Mouse (Mus musculus) heart, embryonic 16.5 days (tissue): ENCODE data around the gene Cldn20. TPM values are rescaled to one million over a fixed set of nuclear protein-coding genes. Genes with fewer than 3 reads are reported as not detected.

Source experiments
- polyA plus RNA-seq: library from polyadenylated mRNA; unstranded; fragments of >200 nt; fragmentation: Nextera tagmentation; extraction: Ambion mirVana; gene quantifications from 2 replicates; pipeline ENCODE4 v1.2.1, GENCODE M21; 2015

The Cldn20 gene
- polyA plus RNA-seq, 1 experiment from 2014 or later: 0.30 TPM

Other genes starting within 250 kb of the Cldn20 start
- gene Tiam2, start 206.0 kb upstream of the Cldn20 start, polyA plus RNA-seq: 3.5 and 3.9 TPM in 2 replicates
- 15.1 and 15.2 TPM in 2 replicates for gene Tfb1m, start 25.2 kb downstream of the Cldn20 start, polyA plus RNA-seq
- gene Nox3, start 163.7 kb downstream of the Cldn20 start, polyA plus RNA-seq: not detected in 2 replicates